Mouse (Mus musculus) cerebellum, adult 11-12 months (tissue): ENCODE results near the gene Rnf123.
"Not testable (repeated sequence)": the region's sequence is repeated elsewhere in the genome, so short reads cannot be mapped to it uniquely, and the experiment has no call there.

Source experiments
- DNase-seq: peaks from one replicate; pipeline ENCODE4 v3.0.0; 2022

Rnf123 gene

GRCm38 (mm10) chr9:108032126-108032525, 51.0 kb downstream of the Rnf123 start:
- DNase-seq = no peak

DNA sequence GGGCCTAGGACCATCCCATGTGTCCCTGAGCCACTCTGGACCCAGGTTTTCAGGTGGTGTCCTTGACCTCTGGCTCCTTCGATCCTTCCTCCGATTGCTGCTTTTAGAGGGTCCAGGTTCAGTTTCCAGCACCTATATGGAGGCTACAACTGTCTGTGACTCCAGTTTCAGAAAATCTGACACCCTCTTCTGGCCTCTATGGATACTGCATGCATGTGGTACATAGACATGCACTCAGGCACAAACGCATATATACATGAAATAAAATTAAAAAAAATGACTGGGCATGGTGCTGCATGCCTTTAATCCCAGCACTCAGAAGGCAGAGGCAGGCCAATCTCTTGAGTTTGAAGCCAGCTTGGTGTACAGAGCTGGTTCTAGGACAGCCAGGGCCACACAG, 55.3 kb downstream of the Rnf123 start:
- no peak for DNase-seq

DNA sequence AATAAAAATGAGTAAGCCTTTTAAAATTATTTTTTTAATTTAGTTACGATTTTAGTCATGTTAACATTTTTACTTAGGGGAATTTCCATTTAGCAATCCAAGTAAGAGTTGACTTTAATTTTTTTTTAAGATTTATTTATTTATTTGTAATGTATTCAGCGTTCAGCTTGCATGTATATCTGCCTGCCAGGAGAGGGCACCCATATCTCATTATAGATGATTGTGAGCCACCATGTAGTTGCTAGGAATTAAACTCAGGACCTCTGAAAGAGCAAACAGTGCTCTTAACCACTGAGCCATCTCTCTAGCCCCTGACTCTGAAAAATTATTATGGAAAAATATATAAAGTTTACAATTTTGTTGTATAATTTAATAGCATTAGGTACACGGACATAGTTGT, 56.6 kb downstream of the Rnf123 start:
- DNase-seq = no peak

- DNase-seq = no peak
These were observed 59.9 kb downstream of the Rnf123 start for GRCm38 (mm10) chr9:108023216-108023615.

- no peak for DNase-seq
These were observed 62.4 kb downstream of the Rnf123 start for GRCm38 (mm10) chr9:108020741-108021140.

DNA sequence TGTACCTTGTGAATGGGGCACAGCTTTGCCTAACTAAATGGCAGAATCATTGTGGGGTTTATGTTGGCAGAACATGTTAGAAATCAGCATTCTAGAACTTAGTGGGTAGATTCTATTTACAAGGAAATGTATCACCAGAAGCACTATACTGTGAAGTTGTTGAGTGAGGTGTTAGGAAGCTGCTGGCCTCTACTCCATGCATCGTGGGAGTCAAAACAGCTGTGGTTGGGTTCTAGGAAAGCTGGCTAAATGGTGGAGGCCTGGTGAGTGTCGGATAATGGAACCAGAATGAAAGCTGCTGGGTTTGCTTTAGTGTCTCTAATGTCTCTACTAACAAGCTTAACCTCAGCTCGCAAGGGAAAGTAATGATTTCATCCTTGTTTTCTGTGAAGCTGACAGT, 66.0 kb downstream of the Rnf123 start:
- DNase-seq = no peak

GRCm38 (mm10) chr9:108013577-108013976, 69.6 kb downstream of the Rnf123 start:
- not testable (repeated sequence) for DNase-seq

- DNase-seq = no peak
These were observed 72.8 kb downstream of the Rnf123 start for GRCm38 (mm10) chr9:108010385-108010784.

DNA sequence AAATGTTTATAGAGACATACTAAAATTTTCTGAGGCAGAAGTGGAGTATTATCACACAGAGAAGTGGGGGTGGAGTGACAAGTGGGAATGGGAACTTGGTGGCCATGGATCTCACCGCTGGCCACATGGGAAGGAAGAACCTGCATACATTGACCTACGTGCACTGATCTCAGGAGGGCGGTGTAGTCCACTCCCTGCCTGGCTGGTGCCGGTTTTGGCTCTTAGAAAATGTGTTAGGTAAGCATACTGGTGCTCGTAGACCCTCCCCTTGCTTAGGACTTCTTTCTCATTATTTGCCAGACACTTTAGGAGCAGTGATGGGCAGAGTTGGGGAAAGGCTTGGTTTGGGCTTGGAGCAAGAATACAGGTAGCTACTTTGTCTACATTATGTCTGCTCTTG, 75.1 kb downstream of the Rnf123 start:
- no peak for DNase-seq

- DNase-seq = peak; percentile 36
These were observed 79.6 kb downstream of the Rnf123 start for GRCm38 (mm10) chr9:108003531-108003890.

- DNase-seq = no peak
These were observed 80.2 kb downstream of the Rnf123 start for GRCm38 (mm10) chr9:108002778-108003530.

DNA sequence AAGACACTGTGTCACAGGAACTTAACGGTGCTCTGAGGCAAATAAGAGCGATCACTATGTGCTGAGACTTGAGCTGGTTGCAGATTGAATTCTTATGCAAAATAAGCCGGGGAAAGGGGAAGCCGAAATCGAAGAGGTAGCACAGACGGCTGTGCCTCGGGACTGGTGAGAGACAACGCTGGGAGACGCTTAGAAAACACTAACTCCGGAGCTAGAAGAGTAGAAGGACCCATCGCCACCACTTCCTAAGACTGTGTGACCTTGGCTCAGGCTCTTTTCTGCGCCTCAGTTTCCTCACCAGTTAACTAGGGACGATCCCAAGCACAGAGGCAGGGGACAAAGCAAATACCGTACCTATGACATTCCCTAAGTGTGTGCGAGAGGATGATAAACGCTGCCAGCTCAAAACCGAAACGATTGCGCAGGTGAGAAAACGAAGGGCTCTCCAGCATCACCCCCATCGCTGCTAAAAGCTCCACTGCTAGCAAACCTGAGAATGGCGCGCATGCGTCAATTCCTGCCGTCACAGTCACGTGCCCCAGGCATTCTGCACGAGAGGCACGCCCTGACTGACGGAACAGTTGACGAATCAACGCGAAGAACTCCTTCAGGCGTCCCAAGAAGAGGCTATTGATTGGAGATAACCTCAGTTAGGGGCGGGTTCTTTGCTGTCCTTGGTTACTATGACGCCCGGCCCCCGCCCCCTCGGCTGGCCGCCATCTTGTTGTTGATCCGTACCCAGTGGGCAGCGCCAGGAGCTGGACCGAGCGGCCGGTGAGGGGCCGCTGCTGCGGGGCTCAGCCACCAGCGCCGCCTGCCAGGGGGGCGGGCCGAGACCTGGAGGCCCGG, 81.0 kb downstream of the Rnf123 start, which contains the start of gene Ip6k1:
TSS of gene Ip6k1 (plus strand) at position 580 of the 849 bp plus-strand sequence.
- peak; percentile 100 for DNase-seq
